Mouse (Mus musculus) layer of hippocampus, adult 11-12 months (tissue): ENCODE measurements at regions not wholly inside any gene's neighbourhood (a gene's known extent, or its start where the extent isn't known, plus 50 kb on each side); places are given as distances from the start of the nearest gene placed in this dataset.

Source experiments
- DNase-seq: peaks from one replicate; pipeline ENCODE4 v3.0.0; 2022; ENCODE audit warnings: low spot score

DNA sequence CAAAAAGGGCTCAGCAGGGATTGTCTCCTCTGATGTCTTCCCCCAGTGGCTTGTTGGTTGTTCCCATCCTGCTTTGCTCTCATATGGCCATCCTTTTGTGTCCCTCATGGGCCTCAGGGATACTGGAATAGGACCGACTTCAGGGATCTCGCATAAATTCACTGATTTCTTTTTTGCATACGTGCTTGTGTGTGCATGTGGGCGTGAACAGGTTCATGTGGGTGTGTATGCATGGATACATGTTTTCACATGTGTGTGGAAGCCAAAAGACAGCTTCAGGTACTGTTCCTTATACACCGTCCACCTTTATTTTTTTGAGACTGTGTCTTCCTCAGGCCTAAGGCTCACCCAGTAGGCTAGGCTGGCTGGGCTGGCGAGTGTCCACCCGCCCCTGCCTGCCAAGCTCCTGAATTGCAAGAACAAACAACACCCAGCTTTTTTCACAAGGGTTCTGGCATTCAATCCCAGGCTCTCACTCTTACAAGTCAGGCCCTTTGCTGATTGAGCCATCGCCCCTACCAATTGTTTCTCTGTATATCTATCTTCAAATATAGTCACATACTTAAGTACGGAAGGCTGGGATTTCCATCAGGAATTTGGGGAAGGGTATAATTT lies 127.0 kb upstream of the Hmgn3 start:
- DNase-seq, result no peak

DNA sequence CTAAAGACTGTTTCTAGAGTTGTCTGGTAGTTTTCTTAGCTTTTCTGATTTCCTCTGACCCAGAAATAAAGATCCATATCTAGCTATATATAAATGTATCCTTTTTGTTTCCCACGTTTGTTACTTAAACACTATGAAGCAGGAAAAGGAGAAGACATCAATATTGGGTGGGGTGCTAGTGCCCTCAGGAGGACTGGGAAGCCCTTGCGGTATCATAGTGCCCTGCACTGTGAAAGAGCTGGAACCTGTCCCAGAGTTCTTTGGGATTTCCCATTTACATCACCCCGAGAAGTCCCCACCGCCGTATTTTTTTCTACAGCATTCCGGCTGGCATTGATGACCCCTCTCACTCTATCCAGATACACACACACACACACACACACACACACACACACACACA lies 119.3 kb upstream of the Hmgn3 start:
- no peak for DNase-seq

DNA sequence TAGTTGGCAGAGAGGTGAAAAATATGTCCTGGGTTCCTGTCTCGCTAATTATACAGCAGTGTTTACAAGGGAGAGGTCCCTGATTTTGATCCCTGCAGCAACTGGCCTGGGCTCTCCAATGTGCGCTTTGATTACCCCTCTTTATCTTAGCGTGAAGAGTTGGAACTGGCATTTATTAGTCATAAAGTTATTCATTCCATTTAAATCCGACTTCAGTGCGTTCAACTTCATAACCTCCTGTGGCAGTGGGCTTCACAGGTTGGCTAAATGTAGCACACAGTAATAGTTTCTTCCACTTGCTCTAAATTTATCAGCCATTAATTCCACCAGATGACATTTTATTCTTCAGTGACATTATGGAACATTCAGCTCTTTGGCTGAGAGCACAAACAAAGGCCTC lies 113.0 kb upstream of the Hmgn3 start:
- DNase-seq, result no peak

DNA sequence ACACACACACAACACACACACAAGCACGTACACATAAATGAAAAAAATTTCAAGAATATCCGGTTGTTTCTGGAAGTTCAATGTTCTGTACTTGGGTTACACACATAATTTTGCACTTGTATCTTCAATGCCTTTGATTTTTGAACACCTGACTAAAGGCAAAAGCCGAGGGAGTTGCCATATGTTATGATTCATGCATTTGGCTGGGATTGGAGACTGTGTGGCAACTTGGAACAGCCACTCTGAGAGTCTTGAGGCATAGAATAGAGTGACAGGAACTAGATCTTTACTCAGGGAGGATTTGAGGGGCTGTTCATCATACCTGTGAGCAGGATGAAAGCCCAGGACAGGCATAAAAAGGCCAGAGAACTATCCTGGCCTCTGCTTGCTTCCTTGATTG lies 112.5 kb upstream of the Hmgn3 start:
- DNase-seq, result peak; percentile 17

DNA sequence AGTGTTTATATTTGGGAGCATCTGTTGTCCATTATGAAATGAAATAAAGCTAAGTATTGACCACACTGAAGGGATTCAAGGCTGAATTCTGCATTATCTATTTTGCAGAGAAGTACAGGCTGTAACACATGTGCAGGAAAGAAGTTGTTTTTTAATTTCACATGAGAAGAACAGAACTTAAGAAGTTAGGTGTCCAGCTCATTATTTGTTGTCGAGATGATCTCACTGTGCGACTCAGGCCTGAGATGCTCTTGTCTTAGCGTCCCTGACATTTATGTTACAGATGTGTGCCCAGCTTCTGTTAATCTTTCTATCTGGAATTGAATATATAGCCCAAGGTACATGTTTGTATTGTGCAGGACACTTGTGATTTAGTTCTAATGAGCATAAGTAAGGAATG lies 112.0 kb upstream of the Hmgn3 start:
- DNase-seq, result no peak

DNA sequence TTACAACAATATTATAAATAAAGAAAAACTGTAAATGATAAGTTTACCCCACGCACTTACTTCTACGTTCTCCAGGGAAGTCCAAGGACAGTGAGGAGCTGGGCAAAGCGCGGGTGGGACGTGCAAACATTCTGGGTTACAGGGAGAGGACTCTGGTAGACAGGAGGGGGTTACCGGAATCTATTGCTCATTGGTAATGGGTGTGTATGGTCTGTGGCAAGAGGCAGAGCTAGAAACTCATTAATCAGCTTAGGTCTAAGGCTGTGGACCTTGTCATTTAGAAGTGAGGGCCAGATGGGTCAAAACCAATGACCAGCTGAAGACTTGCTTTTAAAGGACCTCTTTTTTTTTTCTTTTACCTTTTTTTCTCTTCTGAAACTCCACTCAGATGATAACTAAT lies 107.9 kb upstream of the Hmgn3 start:
- no peak for DNase-seq

DNA sequence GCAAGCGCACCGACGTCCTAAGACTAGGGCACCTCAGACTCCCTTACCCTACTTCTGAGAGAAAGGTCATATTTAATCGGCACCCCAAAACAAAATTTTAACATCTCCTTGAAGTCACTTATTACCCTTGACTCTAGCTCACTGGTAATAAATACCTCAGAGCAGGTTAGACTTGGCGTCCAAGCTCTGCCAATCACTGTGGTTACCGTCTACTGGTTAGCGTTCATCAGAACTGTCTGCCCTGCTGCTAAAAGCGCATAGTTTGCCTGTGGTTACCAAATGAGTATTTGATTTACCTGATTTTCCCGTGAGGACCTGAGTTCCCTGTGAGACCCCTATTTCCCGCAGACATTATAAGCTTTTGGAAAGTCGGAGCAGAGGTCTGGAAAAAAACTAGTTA lies 107.3 kb upstream of the Hmgn3 start:
- no peak for DNase-seq

DNA sequence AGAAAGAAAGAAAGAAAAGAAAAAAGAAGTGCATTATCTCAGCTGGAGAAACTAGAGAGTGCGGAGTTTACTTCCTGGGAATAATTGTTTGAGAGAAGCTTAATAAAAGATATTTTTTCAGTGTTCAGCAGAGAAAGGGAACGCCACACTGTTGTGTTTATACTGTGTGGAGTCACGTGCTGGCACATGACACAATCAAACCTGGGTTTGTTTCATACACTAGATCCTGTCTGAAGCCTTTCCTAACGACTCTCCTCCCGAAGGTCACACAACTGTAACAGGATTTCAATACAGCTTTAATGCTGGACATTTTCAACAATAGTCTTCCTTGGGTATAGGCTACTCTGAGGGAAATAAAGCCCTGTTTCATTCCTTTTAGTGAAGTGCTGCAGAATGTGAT lies 105.3 kb upstream of the Hmgn3 start:
- DNase-seq, result no peak

DNA sequence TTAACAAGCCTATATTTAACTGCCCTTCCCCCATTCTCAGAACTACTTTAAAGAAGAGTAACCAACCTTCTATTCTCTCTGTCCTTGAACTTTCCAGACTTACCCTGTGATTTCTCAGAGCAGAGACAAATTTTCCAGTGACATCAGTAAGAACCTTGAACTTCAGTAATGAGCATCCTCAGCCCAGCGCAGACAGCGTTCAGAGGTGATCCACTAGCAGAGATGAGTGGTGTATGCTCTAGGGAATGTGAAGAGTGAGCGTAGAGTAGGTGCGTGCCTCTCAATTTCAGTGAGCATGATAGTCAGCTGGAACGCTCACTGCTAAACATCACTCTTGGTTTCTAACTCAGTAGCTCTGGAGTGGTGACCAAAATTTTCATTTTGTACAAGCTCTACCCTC lies 103.4 kb upstream of the Hmgn3 start:
- no peak for DNase-seq

DNA sequence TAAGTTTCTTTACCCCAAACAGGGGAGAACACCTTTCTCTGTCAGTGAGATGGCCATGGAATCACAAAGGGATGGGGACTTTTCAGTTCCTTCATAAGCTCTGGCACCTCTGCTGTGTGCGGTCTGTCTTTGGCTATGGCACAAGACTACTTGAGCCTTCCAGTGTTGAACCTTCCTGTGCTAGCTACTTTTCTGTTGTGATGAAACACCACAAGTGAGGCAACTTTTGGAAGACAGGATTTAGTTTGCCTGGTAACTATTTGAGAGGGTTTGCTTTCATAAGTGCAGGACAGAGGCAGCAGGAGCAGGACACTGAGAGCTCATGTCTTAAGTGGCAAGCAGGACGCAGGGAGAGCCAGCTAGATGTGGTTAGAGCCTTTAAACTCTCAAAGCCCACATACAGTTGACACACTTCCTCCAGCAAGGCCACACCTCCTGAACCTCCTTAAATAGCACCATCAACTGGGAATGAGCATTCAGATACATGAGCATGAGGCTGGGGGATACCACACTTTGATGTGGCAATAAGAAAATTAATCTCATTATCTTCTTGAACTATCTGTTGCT lies 101.8 kb upstream of the Hmgn3 start:
- DNase-seq, result no peak

DNA sequence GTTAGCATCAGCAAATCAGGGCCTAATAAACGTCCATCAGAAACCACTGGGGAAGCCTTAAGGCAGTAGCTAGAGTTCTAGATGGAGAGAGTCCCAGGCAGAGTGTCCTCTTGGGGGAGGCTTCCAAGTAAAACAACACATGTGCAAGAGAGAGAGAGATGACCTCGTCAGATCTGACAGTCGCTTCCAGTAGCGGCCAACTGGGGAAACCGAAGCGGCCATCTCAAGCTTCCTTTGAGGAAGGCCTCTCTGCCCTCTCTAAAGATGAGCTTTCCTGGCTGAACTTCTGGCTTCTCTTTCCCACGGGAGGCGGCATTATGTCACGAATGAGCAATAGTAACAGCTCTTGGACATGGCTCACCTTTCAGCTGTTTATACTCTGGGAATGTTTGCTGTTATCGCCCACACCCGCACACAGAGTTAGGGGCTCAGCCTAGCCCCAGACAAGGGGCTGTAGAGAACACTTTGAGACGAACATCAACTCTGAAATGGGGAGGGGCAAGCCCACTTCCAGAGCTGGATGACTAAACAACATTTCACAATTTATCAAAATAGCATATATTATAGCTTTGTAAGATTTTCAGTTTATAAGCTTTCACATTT lies 100.7 kb upstream of the Hmgn3 start:
- no peak for DNase-seq

DNA sequence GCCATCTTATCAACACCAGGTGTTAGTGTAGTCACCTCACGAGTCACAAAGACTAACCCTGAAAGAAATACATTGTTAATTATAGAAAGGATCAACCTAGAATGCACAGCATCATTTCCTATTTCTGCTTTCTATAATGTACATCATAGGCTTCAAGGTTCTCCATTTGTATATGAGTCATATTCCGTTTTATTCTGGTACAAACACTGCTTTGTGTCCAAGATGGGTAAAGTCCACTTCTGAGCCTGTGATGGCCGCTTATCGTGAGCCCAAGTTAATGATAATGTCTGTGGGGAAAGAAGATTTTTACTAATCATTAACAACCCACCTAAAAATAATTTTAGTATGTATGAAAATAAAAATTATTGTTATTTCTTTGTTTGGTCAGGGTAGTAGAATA lies 94.6 kb upstream of the Hmgn3 start:
- no peak for DNase-seq

DNA sequence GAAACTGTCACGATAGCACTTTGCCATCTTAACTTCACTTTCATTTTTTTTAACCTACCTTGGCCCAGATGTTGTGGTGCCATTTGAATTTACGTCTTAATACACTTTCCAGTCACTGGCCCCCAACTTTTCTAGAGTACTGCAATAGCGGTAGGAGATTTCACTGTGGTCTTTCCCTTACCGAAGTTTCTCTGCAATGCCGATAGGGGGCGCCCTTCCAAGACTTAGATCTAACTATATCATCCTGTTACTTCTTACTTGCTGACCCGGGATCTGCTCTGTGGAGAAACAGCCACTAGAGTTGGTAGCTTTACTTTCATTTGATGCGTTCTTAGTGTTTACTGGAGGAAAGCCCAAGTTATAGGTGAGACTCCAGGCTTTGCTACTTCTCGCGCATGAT lies 92.6 kb upstream of the Hmgn3 start:
- DNase-seq, result no peak

DNA sequence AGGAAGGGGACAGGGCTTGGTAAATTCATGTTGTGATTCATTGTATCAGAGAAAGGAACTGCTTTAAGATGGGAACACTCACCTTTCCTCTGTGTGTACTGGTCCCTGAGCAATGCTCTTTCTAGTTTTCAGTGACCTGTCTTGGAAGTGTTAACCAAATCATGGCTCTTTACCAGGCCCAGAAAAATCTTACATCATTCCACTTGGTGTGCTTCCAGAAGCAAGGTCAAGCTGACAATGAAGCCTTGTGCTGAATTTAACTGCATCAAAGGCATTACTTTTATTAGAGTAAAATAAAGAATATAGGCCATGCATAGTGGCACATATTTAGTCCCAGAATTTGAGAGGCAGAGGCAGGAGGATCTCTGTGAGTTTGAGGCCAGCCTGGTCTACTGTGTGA lies 75.4 kb upstream of the Hmgn3 start:
- no peak for DNase-seq

DNA sequence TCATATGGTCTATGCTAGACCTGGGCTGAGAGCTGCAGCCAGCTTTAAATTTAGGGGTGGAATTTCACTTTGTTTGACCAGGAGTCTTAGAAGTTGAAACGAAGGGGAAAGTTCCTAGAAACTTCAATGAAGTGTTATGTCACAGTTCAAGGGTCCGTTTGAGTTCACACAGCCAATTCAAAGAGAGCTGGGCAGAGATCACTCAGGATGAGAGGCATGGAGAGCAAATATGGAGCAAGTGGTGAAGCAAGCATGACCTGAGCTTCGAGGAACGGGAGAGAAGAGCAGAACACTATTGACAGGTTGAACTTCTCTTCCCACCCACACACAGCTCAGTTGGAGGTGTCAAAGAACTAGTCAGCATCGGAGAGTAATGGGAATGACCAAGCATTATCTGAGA lies 56.1 kb upstream of the Hmgn3 start:
- no peak for DNase-seq

DNA sequence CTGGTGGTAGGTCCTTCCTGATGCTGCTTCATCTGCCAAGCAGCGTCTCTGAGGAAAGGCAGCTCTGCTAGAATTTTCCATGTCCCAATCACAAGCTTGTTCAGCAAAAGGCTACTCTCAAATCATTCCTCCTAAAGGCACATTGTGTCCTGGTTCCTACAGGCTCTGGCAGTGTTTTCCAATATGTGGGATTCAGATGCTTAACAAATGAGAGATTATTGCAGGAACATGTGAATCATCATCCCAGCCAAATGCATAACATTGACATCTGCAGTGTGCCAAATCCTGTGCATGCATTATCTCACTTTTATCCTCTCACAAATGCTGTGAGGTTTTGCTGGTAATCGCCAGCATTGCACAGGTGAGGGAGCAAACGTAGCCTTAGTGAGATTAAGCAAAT lies 53.3 kb upstream of the Hmgn3 start:
- peak; percentile 64 for DNase-seq

DNA sequence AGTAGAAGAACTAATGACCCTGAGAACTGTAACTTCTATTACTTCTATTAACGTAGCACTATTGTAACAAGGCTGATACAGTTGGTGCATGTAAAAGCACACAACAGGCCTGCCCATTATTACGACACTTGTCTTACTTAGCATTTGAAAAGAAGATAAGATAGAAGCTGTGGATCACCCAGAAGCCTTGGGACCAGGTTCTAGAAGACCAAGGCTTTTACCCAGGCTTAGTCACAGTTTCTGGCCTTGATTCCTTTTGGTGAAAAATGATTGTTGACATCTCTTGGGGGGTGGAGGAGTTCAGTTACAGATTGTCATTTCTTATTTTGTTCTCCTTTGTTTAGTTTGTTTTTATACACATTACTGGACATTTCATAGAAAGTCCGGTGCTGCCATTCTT lies 52.7 kb upstream of the Hmgn3 start:
- no peak for DNase-seq

DNA sequence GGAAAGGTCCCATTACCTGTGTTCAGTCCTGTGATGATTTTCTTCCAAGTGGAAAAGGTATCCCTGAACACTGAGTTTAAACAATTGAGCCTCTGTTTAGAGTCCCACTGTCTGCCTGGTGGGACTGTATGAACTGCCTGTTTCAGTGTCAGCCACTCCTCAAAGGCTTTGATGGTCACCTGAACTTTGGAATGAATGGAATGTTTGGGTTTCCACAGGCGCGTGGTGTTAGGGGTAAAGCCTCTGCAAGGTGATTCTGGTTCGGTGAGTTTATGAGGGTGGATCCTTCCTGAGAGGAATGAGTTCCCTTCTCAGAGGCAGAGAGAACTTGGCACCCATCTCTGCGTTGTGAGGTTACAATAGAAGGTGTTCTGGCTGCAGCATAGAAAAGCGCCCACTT lies 50.5 kb upstream of the Hmgn3 start:
- no peak for DNase-seq
